Mouse (Mus musculus): Measurements from ENCODE around the gene Arhgap4. TPM values are rescaled to one million over a fixed set of nuclear protein-coding genes. Genes with fewer than 3 reads are reported as not detected.

The Arhgap4 gene
- 1.7 and 2.0 TPM in 2 replicates for polyA plus RNA-seq (2015; fragmentation: Nextera tagmentation; extraction: Ambion mirVana)

DNA sequence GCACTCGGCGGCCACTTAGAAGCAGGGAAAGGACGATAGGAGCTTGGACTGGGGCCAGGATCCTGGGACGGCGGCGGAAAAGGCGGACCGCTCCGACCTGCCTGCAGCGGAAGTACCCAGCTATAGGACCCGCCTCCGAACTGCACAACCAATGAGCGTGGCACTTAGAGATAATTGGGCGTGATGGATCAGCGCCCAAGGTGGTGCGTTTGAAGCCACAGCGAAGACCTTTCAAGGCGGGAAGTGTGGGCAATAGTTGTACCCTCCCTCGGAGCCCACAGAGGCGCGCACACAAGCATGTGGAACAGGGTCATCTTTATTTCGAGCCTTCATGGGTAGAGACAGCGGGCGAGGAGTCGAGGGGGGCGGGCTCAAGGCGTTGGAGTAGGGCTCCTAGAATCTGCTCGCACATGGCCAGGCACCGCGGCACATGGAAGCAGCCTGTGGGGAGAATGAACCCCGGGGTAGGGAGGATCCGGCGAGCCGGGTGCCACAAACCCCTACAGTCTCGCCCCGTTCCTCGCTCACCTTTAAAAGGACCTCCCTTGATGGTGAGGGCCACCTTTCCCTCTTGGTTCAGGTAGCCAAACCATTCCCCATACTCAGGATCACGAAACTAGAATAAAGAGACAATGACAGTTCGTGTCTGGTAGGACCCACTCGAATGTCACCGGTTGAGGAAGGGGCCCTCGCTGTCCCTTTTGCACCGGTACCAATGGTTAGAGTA lies at the start of gene Arhgap4, which contains the start of gene Naa10:
Gene Arhgap4 (minus strand): TSS at position 48 of the 727 bp plus-strand sequence.
Gene Naa10 (minus strand): TSS at position 122 of the 727 bp plus-strand sequence.
- Histone ChIP-seq H3K27ac (peak within 1 kb of the TSS; percentile 69), H3K4me3 (peak within 1 kb of the TSS; percentile 56), H3K4me1 (peaks cover 8% of the 10 kb centered on the region), H3K36me3 (ENCODE audit: poor library complexity, severe bottlenecking) (peaks cover 30% of the 10 kb centered on the region; the same call in 1 of the 2 replicates), H3K27me3 (no peaks in the 10 kb centered on the region), H3K9ac (peak within 1 kb of the TSS; percentile 75), H3K9me3 (replicated peaks) (no peaks in the 10 kb centered on the region), H3K4me2 (peak within 1 kb of the TSS; percentile 67)
- peak; percentile 99 for ATAC-seq
- 27% methylated on average over 41 of the region's 43 CpGs for WGBS

DNA sequence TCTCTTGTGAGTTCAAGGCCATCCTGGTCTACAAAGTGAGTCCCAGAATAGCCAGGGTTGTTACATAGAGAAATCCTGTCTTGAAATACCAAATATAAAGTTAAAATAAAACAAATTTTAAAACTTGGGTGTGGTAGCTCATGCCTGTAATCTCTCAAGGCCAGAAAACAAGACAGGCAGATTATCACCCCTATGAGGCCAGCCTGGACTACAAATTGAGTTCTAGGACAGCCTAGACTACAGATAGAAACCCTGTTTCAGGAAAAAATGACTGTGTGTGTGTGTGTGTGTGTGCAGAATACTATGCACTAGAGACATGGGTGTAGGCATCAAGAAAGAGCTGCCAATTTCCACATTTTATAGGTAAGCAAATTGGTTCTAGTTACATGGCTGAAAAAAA lies 49.1 kb upstream of the Arhgap4 start:
- ATAC-seq, result no peak
- H3K27me3 ChIP-seq, result no peaks in the 10 kb centered on the region
- H3K4me2 ChIP-seq, result no peak overlapping the region
- H3K9ac ChIP-seq, result no peak overlapping the region
- H3K27ac ChIP-seq, result no peak overlapping the region
- H3K4me1 ChIP-seq, result 0 out of 2 replicates have a peak, but pooled peaks cover 4% of the 10 kb centered on the region
- H3K4me3 ChIP-seq, result no peak overlapping the region
- no peaks in the 10 kb centered on the region for H3K36me3 ChIP-seq (ENCODE audit: poor library complexity, severe bottlenecking)
- H3K9me3 ChIP-seq (replicated peaks), result no peaks in the 10 kb centered on the region

DNA sequence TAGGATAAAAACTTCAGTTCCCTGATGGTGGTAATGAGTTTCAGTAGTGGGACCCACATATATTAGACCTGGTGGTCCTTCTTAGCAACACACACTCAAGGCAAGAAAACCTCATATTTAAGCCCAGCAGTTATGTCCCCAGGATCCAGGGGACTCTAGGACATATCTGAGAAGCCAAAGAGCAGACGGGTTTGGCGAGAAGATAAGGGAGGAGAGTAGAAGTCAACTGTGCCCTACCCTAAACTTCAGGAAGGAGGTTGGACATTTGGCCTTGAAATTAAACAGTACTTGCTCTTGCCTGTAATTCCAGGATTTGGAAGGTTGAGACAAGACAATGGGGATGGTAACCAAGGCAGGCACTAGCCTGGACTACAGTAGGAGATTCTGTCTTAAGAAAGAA lies 48.1 kb upstream of the Arhgap4 start:
- Histone ChIP-seq H3K27me3 (no peaks in the 10 kb centered on the region), H3K9ac (no peak overlapping the region), H3K9me3 (replicated peaks) (no peaks in the 10 kb centered on the region), H3K4me1 (peaks cover 4% of the 10 kb centered on the region), H3K36me3 (ENCODE audit: poor library complexity, severe bottlenecking) (no peaks in the 10 kb centered on the region), H3K4me3 (no peak overlapping the region), H3K27ac (no peak overlapping the region), H3K4me2 (no peak overlapping the region)
- no peak for ATAC-seq
- 94% methylated on average over 2 of the region's 2 CpGs for WGBS

DNA sequence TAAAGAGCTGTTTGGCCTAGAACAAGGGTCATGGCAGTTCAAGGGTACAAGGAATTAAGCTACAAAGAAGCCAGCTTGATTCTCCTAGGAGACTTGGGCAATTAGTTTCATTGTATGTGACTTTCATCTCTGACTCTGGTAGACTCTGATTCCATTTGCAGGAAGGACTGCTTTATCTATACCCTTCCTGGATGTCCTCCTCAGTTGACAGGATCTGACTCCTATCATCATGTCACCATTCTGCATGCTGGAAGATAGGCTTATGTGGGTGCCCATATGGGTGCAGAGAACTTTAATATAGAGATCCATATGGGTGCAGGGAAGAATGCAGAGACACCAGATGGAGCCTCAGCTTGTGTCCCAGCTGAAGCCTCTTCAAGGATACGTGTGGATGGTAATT lies 47.5 kb upstream of the Arhgap4 start:
- Histone ChIP-seq H3K27me3 (no peaks in the 10 kb centered on the region), H3K9me3 (replicated peaks) (no peaks in the 10 kb centered on the region), H3K36me3 (ENCODE audit: poor library complexity, severe bottlenecking) (no peaks in the 10 kb centered on the region), H3K9ac (no peak overlapping the region), H3K27ac (no peak overlapping the region), H3K4me1 (peaks cover 10% of the 10 kb centered on the region), H3K4me2 (no peak overlapping the region), H3K4me3 (no peak overlapping the region)
- ATAC-seq, result no peak
- WGBS, result 96% methylated on average over 1 of the region's 1 CpGs

DNA sequence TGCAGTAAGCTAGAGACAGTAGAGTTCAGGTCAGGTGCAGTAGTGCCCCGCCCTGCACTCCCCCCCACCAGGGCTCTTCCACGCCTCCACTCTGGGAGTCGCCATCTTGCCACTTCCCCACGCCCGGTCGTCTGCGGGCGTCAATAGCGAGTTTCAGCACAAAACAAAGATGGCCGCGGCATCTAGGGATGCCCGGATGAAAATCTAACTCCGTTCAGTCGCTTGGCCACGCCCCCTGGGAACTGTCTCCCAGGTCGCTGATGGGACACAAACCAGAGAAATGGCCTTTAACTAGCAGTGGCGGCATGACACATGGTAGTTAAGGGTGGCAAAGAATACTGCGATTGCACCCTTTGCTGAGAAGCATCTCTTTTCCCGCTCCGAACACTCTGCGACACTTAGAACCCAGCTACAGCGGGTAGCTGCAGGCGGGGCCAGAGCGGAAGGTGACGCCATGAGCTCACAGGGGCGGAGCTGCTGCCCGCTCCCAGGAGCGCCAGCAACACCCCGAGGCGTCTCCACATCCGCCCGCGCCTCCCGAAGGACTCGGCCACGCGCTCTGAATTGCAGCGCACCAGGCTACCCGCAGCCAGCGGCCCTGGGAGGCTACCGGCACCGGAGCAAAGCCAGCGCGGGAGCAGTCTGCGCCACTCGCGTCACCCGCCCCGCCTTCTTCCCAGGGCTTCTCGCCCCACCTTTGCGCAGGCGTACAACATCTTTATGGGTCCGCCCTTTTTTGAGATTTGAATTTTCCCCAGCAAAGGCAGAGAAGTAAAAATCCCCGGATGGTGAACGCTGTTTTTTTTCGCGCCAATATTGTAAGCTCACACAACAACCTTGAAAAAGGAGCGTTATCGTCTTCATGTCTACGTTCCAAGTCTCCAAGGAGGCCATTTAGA lies 45.8 kb upstream of the Arhgap4 start:
- Histone ChIP-seq H3K9me3 (replicated peaks) (no peaks in the 10 kb centered on the region), H3K4me3 (peak overlapping the region; percentile 77), H3K4me2 (peak overlapping the region; percentile 52), H3K36me3 (ENCODE audit: poor library complexity, severe bottlenecking) (no peaks in the 10 kb centered on the region), H3K4me1 (peaks cover 27% of the 10 kb centered on the region), H3K9ac (peak overlapping the region; percentile 75), H3K27ac (peak overlapping the region; percentile 98), H3K27me3 (no peaks in the 10 kb centered on the region)
- ATAC-seq, result peak; percentile 87
- WGBS, result 23% methylated on average over 42 of the region's 60 CpGs

DNA sequence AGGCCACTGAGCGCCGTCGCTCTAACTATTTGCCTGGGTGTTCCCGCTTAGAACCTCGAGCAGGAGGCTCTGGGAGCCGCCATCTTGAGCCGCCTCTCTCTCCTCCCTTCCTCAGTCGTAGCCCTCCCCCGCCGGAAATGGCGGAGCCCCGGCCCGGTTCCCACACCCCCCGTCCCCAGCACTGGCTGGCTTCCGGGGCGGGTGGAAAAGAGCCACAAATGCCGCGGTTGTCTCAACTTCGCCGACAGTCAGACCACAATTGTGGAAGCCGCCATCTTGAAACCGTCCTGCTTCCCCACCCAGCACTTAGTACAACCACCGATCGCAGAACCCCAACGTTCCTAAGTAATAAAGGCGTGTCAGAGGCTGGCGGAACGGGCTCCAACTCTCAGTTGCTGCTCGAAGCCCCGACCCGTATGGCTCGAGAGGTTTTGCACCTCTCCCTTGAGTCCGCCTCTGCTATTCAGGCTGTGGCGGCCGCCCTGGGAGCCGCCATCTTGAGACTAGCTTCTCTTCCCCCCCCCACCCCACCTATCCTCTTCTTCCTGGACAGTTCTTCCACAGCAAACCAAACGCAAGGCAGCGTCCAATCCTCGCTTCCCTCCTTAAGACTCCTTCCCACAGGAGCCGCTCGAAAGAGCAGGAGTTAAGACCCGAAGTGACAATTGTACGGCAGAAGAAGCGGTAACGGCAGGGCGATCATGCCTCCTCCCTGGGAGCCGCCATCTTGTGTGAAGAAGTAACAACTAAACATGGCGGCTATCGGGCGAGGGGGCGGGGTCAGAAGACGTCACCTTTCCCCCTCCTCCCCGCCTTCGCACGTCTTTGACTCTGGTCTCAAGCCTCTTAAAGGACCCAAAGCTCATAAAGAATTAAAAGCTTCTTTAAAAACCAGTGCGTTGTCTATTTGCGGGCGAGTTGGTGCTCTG lies 44.8 kb upstream of the Arhgap4 start, which contains the start of gene Hcfc1:
Gene Hcfc1 (minus strand): TSS at position 110 of the 929 bp plus-strand sequence.
- Histone ChIP-seq H3K27me3 (no peaks in the 10 kb centered on the region), H3K4me2 (peak within 1 kb of the TSS; percentile 81), H3K27ac (peak within 1 kb of the TSS; percentile 98), H3K9me3 (replicated peaks) (no peaks in the 10 kb centered on the region), H3K4me3 (peak within 1 kb of the TSS; percentile 77), H3K4me1 (peaks cover 34% of the 10 kb centered on the region), H3K36me3 (ENCODE audit: poor library complexity, severe bottlenecking) (no peaks in the 10 kb centered on the region), H3K9ac (peak within 1 kb of the TSS; percentile 75)
- peak; percentile 80 for ATAC-seq
- 17% methylated on average over 58 of the region's 58 CpGs for WGBS

- no peak for ATAC-seq
- WGBS, result 25% methylated on average over 20 of the region's 20 CpGs
Measured at GRCm38 (mm10) chrX:73965307-73965706, 43.6 kb upstream of the Arhgap4 start.

DNA sequence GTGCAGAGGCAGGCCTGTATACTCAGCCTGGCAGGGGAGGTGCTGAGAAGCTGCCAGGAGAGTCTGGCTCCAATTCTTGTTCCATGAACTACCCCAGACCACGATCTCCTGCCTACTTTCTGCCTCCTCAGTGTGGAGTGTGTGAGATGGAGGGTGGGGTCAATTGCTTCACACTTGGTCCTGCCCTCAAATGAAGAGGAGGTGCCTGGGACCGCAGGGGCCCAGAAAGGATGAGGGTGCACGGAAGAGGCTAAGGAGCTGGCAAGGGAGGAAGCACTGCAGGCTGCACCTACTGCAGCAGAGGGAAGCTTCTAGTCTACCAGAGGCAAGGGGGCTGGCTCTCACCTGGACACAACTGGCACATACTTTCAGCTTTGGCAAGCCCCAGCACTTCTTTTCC lies 42.7 kb upstream of the Arhgap4 start:
- WGBS, result 51% methylated on average over 3 of the region's 3 CpGs
- ATAC-seq, result no peak
- Histone ChIP-seq H3K4me2 (peak overlapping the region; percentile 81), H3K4me3 (peak overlapping the region; percentile 77), H3K27me3 (no peaks in the 10 kb centered on the region), H3K4me1 (peaks cover 34% of the 10 kb centered on the region), H3K9me3 (replicated peaks) (no peaks in the 10 kb centered on the region), H3K36me3 (ENCODE audit: poor library complexity, severe bottlenecking) (peaks cover 16% of the 10 kb centered on the region), H3K9ac (peak overlapping the region; percentile 75), H3K27ac (no peak overlapping the region)

More at GRCm38 (mm10) chrX:73965307-73965706, 43.6 kb upstream of the Arhgap4 start:
- peak overlapping the region; percentile 81 for H3K4me2 ChIP-seq
- H3K27ac ChIP-seq, result peak overlapping the region; percentile 98
- peaks cover 7% of the 10 kb centered on the region; the same call in 1 of the 2 replicates for H3K36me3 ChIP-seq (ENCODE audit: poor library complexity, severe bottlenecking)
- H3K4me1 ChIP-seq, result peaks cover 34% of the 10 kb centered on the region
- H3K9ac ChIP-seq, result peak overlapping the region; percentile 75
- peak overlapping the region; percentile 77 for H3K4me3 ChIP-seq
- H3K27me3 ChIP-seq, result no peaks in the 10 kb centered on the region
- no peaks in the 10 kb centered on the region for H3K9me3 ChIP-seq (replicated peaks)

- H3K9me3 ChIP-seq (replicated peaks), result no peaks in the 10 kb centered on the region
- H3K27me3 ChIP-seq, result no peaks in the 10 kb centered on the region
- peaks cover 95% of the 10 kb centered on the region for H3K36me3 ChIP-seq (ENCODE audit: poor library complexity, severe bottlenecking)
- no peaks in the 10 kb centered on the region for H3K4me1 ChIP-seq
- WGBS, result 93% methylated on average over 6 of the region's 6 CpGs
- no peak overlapping the region for H3K4me2 ChIP-seq
- no peak for ATAC-seq
- no peak overlapping the region for H3K4me3 ChIP-seq
- H3K27ac ChIP-seq, result no peak overlapping the region
- H3K9ac ChIP-seq, result no peak overlapping the region
Measured at GRCm38 (mm10) chrX:73954988-73955387, 33.3 kb upstream of the Arhgap4 start.

- H3K36me3 ChIP-seq (ENCODE audit: poor library complexity, severe bottlenecking), result peaks cover 95% of the 10 kb centered on the region
Measured at GRCm38 (mm10) chrX:73952603-73953002, 30.9 kb upstream of the Arhgap4 start.

DNA sequence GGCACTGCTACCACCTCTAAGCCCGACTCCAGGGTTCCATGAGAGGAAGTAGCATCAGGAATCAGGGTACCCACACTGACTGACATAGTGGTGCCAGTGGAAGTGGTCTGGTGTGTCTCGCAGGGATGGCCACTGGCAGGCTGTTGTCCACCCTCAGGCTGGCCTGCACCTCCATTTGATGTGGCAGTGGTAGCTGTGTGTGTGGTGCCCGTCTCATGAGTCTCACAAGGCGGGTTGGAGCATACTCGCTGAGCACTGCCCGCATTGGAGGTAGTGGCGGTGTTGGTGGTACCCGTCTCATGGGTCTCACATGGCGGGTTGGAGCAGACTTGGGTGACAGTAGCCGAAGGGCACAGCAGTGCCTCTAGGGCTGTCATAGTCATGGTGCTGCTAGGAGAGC lies 27.7 kb upstream of the Arhgap4 start:
- Histone ChIP-seq H3K27me3 (no peaks in the 10 kb centered on the region), H3K9ac (no peak overlapping the region), H3K4me2 (no peak overlapping the region), H3K9me3 (replicated peaks) (no peaks in the 10 kb centered on the region), H3K4me1 (no peaks in the 10 kb centered on the region), H3K27ac (no peak overlapping the region), H3K36me3 (ENCODE audit: poor library complexity, severe bottlenecking) (peaks cover 97% of the 10 kb centered on the region), H3K4me3 (no peak overlapping the region)
- ATAC-seq, result no peak
- WGBS, result 91% methylated on average over 10 of the region's 10 CpGs

More at GRCm38 (mm10) chrX:73952603-73953002, 30.9 kb upstream of the Arhgap4 start:
- Histone ChIP-seq H3K4me2 (no peak overlapping the region), H3K27me3 (no peaks in the 10 kb centered on the region), H3K27ac (no peak overlapping the region), H3K9ac (no peak overlapping the region), H3K9me3 (replicated peaks) (no peaks in the 10 kb centered on the region), H3K4me1 (no peaks in the 10 kb centered on the region), H3K4me3 (no peak overlapping the region)
- 89% methylated on average over 5 of the region's 5 CpGs for WGBS
- ATAC-seq, result no peak
